Mouse (Mus musculus) liver, embryonic 11.5 days (tissue): Measurements from ENCODE around the gene Wdr5. TPM values are rescaled to one million over a fixed set of nuclear protein-coding genes. Genes with fewer than 3 reads are reported as not detected.

Experiments
- ATAC-seq: fragments of 200-750 bp; cut with Nextera tagmentation; replicated peaks from 2 replicates; pipeline ENCODE4 v1.8.0; 2017; ENCODE audit warnings: moderate number of reproducible peaks, mild to moderate bottlenecking, moderate TSS enrichment, moderate library complexity; ENCODE audit not compliant: low FRiP score
- DNase-seq: peaks from one replicate; pipeline ENCODE4 v3.0.0-alpha.2; 2017; ENCODE audit warnings: low spot score
- H3K27ac ChIP-seq: fragments of 300-500 bp; sonication (generic); 2 replicates; pipeline ENCODE4 v1.5.1; 2014; ENCODE audit warnings: mild to moderate bottlenecking, low read depth, low read length, control low read depth
- H3K27me3 ChIP-seq: fragments of 300-500 bp; sonication (generic); replicated peaks from 2 replicates; pipeline ENCODE4 v1.6.1; 2014; ENCODE audit warnings: low read length, mixed read lengths; ENCODE audit not compliant: control insufficient read depth, insufficient read depth
- H3K36me3 ChIP-seq: fragments of 300-500 bp; sonication (generic); 2 replicates; pipeline ENCODE4 v1.6.1; 2014; ENCODE audit warnings: mild to moderate bottlenecking, low read length, moderate library complexity, mixed read lengths; ENCODE audit not compliant: control insufficient read depth, insufficient read depth
- H3K4me1 ChIP-seq: fragments of 300-500 bp; sonication (generic); replicated peaks from 2 replicates; pipeline ENCODE4 v1.6.1; 2014; ENCODE audit warnings: low read length, mixed read lengths; ENCODE audit not compliant: control insufficient read depth, insufficient read depth
- H3K4me2 ChIP-seq: fragments of 300-500 bp; sonication (generic); 2 replicates; pipeline ENCODE4 v1.6.1; 2014; ENCODE audit warnings: mild to moderate bottlenecking, control low read depth, moderate library complexity
- H3K4me3 ChIP-seq: fragments of 300-500 bp; sonication (generic); 2 replicates; pipeline ENCODE4 v1.5.1; 2014; ENCODE audit warnings: low read depth, low read length, control low read depth
- H3K9ac ChIP-seq: fragments of 300-500 bp; sonication (generic); 2 replicates; pipeline ENCODE4 v1.6.1; 2014; ENCODE audit warnings: low read depth, low read length, control low read depth
- H3K9me3 ChIP-seq: fragments of 300-500 bp; sonication (generic); 2 replicates; pipeline ENCODE4 v1.6.1; 2016; ENCODE audit warnings: low read length, inconsistent platforms, mixed read lengths; ENCODE audit not compliant: control insufficient read depth
- WGBS: fragments of 180-500 bp; shearing (Covaris S2); extraction: QIAGEN DNeasy Blood & Tissue Kit; methylation state at CpG from one replicate; pipeline ENCODE4 v1.1.7; 2014; 5-methylcytosine and 5-hydroxymethylcytosine counted together
- polyA plus RNA-seq: library from polyadenylated mRNA; unstranded; fragments of >200 nt; fragmentation: Nextera tagmentation; extraction: Ambion mirVana; gene quantifications from 2 replicates; pipeline ENCODE4 v1.2.1, GENCODE M21; 2014

The Wdr5 gene
- polyA plus RNA-seq, 1 experiment from 2014 or later: 76.7 TPM

DNA sequence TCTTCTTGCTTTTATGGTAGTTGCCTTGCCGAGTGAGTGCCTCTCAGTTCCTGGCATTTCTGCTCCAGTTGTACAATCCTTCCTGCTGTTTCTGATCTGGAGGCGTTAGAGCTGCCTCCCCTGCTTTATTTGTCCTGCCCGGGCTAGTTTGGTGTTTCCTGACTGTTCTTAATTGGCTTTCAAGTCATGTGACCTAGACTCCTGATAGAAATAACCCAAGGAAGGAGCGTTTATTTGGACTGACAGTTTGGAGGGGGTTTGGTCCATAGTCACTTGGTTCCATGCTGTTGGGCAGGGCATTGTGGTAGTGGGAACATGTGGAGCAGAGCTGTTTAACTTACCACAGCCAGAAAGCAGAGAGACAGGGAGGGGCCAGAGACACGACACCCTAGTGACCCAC is 55.9 kb downstream of the Wdr5 start:
- H3K4me2 ChIP-seq: no peak overlapping the region
- H3K9me3 ChIP-seq: no peaks in the 10 kb centered on the region
- H3K9ac ChIP-seq: no peak overlapping the region
- H3K27me3 ChIP-seq: no peaks in the 10 kb centered on the region
- H3K4me1 ChIP-seq: peaks cover 3% of the 10 kb centered on the region; the same call in 1 of the 2 replicates
- no peaks in the 10 kb centered on the region for H3K36me3 ChIP-seq
- no peak overlapping the region for H3K27ac ChIP-seq
- DNase-seq (no peak), ATAC-seq (no peak)
- no peak overlapping the region for H3K4me3 ChIP-seq
- WGBS: 70% methylated on average over 5 of the region's 5 CpGs

DNA sequence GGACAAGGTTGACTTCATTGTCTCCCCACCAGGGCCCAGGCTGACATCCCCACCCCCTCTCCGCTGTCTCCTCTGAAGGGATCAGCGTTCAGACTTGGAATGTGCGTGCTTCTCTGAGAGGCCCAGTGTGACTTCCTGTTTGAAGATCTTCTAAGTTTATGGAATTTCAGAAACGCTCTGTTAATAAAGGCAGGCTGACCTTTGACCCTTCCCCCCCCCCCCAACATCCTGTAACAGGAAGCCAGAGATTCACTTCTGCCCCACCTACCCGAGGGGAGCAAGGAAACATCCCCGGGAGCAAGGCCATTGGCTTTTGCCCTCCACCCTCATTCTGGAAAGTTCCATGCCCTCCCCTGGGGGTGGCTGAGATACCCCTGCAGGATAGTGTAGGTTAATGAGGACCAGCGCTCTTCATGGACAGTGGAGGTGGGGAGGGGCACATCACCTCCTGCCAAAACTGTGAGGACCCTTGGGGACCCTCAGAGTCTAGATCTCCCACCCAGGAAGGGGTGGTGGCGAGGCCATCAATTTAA is 57.4 kb downstream of the Wdr5 start:
- no peak for DNase-seq
- Histone ChIP-seq H3K27me3 (no peaks in the 10 kb centered on the region), H3K27ac (no peak overlapping the region; the same call in 1 of the 2 replicates), H3K36me3 (no peaks in the 10 kb centered on the region), H3K4me1 (peaks cover 3% of the 10 kb centered on the region; the same call in 1 of the 2 replicates), H3K9me3 (no peaks in the 10 kb centered on the region), H3K4me3 (no peak overlapping the region), H3K4me2 (no peak overlapping the region), H3K9ac (no peak overlapping the region)
- WGBS: 52% methylated on average over 8 of the region's 8 CpGs
- ATAC-seq: no peak

DNA sequence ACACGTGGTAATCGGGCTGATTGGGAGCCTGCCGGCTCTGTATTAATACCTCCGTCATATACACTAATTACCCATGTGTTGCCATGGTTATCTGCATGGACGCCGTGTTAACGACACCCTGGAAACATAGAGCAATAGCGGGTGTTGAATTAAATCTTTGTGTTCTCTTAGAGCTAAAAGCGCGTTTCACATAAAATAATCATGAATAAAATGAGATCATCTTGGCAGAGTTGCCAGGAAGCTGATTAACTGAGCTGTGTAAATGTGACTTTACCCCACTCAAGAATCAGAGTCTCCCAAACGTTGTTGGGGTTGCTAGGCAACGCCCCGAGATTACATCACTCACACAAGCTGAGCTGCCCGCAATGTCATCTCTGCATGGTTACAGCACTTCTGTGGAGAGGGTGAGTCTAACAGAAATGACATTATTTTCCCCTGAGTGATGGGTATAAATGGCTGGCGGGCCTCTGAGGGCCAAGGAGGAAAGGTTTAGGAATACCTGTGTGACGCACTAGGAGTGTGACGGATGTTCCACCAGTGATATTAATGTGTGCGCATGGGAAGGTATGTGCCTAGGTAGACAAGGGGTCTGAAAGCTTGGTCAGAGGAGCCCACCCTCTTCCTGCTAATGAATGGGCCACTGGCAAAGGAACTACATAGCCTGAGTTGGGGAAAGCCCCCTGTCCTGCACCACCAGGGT is 58.1 kb downstream of the Wdr5 start:
- no peaks in the 10 kb centered on the region for H3K9me3 ChIP-seq
- H3K4me2 ChIP-seq: no peak overlapping the region
- H3K9ac ChIP-seq: no peak overlapping the region
- no peak overlapping the region for H3K4me3 ChIP-seq
- H3K27ac ChIP-seq: no peak overlapping the region; the same call in 1 of the 2 replicates
- no peak for DNase-seq
- no peak for ATAC-seq
- 74% methylated on average over 18 of the region's 18 CpGs for WGBS
- no peaks in the 10 kb centered on the region for H3K36me3 ChIP-seq
- no peaks in the 10 kb centered on the region for H3K27me3 ChIP-seq
- peaks cover 3% of the 10 kb centered on the region; the same call in 1 of the 2 replicates for H3K4me1 ChIP-seq

DNA sequence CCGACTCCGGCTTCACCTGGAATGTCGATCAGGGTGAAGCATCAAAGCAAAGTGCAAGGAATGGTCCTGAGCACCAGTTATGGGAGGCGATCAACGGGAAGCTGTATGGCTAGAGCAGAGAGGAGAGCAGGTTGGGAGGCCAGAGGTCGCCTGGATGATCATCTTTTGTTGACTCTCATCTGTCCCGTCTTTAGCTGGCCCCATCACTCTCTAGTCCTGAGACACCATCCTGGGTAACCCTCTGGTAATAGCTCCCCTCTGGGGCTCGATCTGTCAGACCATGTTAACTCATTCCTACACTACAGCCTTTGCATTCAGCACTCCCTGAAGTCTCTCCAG is 58.6 kb downstream of the Wdr5 start:
- WGBS: 66% methylated on average over 8 of the region's 8 CpGs
- no peaks in the 10 kb centered on the region for H3K27me3 ChIP-seq
- H3K4me1 ChIP-seq: peaks cover 3% of the 10 kb centered on the region; the same call in 1 of the 2 replicates
- no peak overlapping the region for H3K4me3 ChIP-seq
- ATAC-seq (no peak), DNase-seq (no peak)
- no peak overlapping the region for H3K9ac ChIP-seq
- H3K9me3 ChIP-seq: no peaks in the 10 kb centered on the region
- H3K27ac ChIP-seq: no peak overlapping the region
- H3K4me2 ChIP-seq: no peak overlapping the region
- H3K36me3 ChIP-seq: no peaks in the 10 kb centered on the region

DNA sequence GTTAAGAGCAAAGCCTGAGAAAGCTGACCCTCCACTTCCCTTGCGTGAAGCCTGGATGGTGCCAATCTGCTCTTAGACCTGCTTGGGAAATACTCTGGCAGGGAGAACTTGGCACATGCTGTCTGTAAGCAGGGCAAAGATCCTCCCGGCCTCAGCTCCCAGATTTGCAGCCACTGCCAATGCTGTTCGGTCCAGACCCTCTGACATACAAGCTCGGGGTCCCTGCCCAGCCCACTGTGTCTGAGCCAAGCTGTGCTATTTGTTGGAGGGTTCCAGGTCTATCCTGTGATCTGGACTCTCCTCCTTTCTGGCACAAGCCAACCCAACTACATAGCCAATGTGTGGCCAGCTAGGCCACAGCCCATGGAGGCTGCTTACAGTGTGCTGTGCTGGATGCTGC is 61.5 kb downstream of the Wdr5 start:
- Histone ChIP-seq H3K4me3 (no peak overlapping the region), H3K27ac (no peak overlapping the region), H3K4me1 (peaks cover 3% of the 10 kb centered on the region; the same call in 1 of the 2 replicates), H3K27me3 (no peaks in the 10 kb centered on the region), H3K9me3 (no peaks in the 10 kb centered on the region), H3K4me2 (no peak overlapping the region), H3K36me3 (no peaks in the 10 kb centered on the region), H3K9ac (no peak overlapping the region)
- WGBS: 77% methylated on average over 4 of the region's 4 CpGs
- ATAC-seq: no peak
- no peak for DNase-seq

DNA sequence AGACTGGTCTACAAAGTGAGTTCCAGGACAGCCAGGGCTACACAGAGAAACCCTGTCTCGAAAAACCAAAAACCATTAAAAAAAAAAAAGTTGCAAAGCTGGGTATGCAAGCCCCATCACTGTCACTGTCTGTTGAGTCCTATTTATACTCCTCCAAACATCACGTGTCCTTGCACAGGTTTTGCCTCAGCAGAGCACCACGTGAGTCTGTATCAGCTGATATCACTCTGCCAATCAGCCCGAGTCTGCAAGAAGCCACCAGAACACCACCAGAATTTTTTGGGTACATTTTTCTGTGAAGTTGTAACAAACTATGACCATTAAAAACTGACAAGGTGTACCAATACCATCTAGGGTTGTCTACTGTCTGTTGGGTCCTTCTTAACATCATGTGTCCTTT is 63.6 kb downstream of the Wdr5 start:
- H3K9me3 ChIP-seq: no peaks in the 10 kb centered on the region
- H3K9ac ChIP-seq: no peak overlapping the region
- no peaks in the 10 kb centered on the region; the same call in 1 of the 2 replicates for H3K4me1 ChIP-seq
- no peaks in the 10 kb centered on the region for H3K27me3 ChIP-seq
- DNase-seq: no peak
- WGBS: 77% methylated on average over 4 of the region's 4 CpGs
- ATAC-seq: no peak
- no peak overlapping the region for H3K4me3 ChIP-seq
- H3K4me2 ChIP-seq: no peak overlapping the region
- no peak overlapping the region for H3K27ac ChIP-seq
- H3K36me3 ChIP-seq: no peaks in the 10 kb centered on the region

DNA sequence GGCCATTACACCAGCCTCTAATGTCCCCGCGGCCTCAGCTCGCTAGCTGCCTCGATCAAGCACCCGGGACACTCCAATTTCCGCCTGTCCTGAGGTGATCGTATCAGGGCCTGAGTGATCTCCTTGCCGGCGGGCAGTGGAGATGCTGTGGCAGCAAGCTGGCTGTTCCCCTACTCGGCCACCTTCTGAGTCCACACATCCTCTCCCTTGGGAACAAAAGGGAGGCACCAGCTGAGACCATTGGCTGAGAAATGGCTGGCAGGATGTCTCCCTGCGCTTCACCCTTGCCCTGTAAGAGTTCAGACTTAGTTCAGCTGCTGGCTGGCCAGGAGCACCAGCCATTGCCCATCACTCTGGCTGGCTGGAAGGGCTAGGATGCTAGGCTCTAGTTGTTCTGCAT is 67.2 kb downstream of the Wdr5 start:
- WGBS: 54% methylated on average over 11 of the region's 11 CpGs
- no peak overlapping the region for H3K27ac ChIP-seq
- no peak overlapping the region for H3K9ac ChIP-seq
- H3K4me2 ChIP-seq: no peak overlapping the region
- H3K4me1 ChIP-seq: no peaks in the 10 kb centered on the region
- H3K4me3 ChIP-seq: no peak overlapping the region
- H3K36me3 ChIP-seq: no peaks in the 10 kb centered on the region
- no peak for DNase-seq
- no peak for ATAC-seq
- H3K9me3 ChIP-seq: no peaks in the 10 kb centered on the region
- H3K27me3 ChIP-seq: no peaks in the 10 kb centered on the region

DNA sequence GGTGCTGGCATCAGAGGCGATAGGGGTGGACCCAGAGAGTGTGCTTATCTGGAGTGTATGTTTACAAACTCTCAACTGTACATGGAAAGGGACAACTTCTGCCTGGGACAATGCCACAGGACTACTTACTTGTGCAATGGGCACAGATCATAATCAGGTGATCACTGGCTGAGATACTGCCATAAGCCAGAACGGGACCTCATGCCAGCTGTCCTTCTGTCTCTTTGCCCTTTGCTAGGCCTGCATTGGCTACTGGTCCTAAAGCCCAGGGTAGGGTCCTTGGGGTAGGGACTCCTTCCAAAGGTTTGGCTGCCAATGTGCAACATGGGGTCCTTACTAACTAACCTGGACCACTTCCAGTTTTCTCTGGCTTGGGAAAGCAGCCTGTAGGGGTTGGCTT is 68.1 kb downstream of the Wdr5 start:
- Histone ChIP-seq H3K27ac (no peak overlapping the region), H3K9me3 (no peaks in the 10 kb centered on the region), H3K9ac (no peak overlapping the region), H3K4me2 (no peak overlapping the region), H3K36me3 (no peaks in the 10 kb centered on the region), H3K27me3 (no peaks in the 10 kb centered on the region), H3K4me1 (no peaks in the 10 kb centered on the region), H3K4me3 (no peak overlapping the region)
- no peak for DNase-seq
- WGBS: 81% methylated on average over 2 of the region's 2 CpGs
- no peak for ATAC-seq

DNA sequence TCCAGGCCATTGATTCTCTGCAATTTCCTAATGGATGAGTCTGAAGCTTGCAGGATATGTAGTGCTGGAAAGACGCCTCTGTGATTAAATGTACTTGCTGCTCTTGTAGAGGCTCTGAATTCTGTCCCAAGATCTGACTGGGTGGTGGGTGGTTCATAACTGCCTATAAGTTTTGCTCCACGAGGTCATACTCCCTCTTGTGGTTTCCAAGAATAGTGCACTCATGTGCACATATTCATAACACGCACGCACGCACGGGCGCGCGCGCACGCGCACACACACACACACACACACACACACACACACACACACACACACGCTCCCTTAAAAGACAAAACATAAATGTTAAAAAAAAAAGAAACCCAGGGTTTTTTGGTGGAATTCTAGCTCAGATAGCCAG is 69.6 kb downstream of the Wdr5 start:
- Histone ChIP-seq H3K4me1 (no peaks in the 10 kb centered on the region), H3K4me2 (no peak overlapping the region), H3K27ac (no peak overlapping the region), H3K9ac (no peak overlapping the region), H3K9me3 (no peaks in the 10 kb centered on the region), H3K27me3 (no peaks in the 10 kb centered on the region), H3K36me3 (no peaks in the 10 kb centered on the region), H3K4me3 (no peak overlapping the region)
- 92% methylated on average over 13 of the region's 13 CpGs for WGBS
- no peak for DNase-seq
- no peak for ATAC-seq
